Mouse (Mus musculus): ENCODE data around the gene Plb1. TPM values are rescaled to one million over a fixed set of nuclear protein-coding genes. Genes with fewer than 3 reads are reported as not detected.

Gene Plb1
- polyA plus RNA-seq, 1 experiment from 2014 or later, result 1.2 TPM

GRCm38 (mm10) chr5:32361441-32362235 is 129.1 kb downstream of the Plb1 start:
- Histone ChIP-seq H3K9me3 (ENCODE audit: control insufficient read depth, low read length) (no peaks in the 10 kb centered on the region), H3K27me3 (replicated peaks; ENCODE audit: control insufficient read depth, insufficient read depth, low read length) (no peaks in the 10 kb centered on the region), H3K9ac (ENCODE audit: low read length) (no peak overlapping the region), H3K27ac (ENCODE audit: low read depth) (no peak overlapping the region), H3K4me1 (replicated peaks; ENCODE audit: control insufficient read depth, insufficient read depth, low read length) (no peaks in the 10 kb centered on the region), H3K4me3 (ENCODE audit: low read depth, low read length) (no peak overlapping the region), H3K36me3 (ENCODE audit: control insufficient read depth, insufficient read depth, low read length) (no peaks in the 10 kb centered on the region), H3K4me2 (ENCODE audit: low read length) (no peak overlapping the region)
- WGBS, result 87% methylated on average over 3 of the region's 3 CpGs
- ATAC-seq (replicated peaks; ENCODE audit: low FRiP score, low TSS enrichment, low read depth), result no peak
- DNase-seq (ENCODE audit: low spot score), result no peak

- no peak overlapping the region for H3K9ac ChIP-seq (ENCODE audit: low read length)
- H3K4me1 ChIP-seq (replicated peaks; ENCODE audit: control insufficient read depth, insufficient read depth, low read length), result no peaks in the 10 kb centered on the region
- H3K4me2 ChIP-seq (ENCODE audit: low read length), result no peak overlapping the region
- no peaks in the 10 kb centered on the region for H3K27me3 ChIP-seq (replicated peaks; ENCODE audit: control insufficient read depth, insufficient read depth, low read length)
- H3K9me3 ChIP-seq (ENCODE audit: control insufficient read depth, low read length), result no peaks in the 10 kb centered on the region
- DNase-seq (ENCODE audit: low spot score) (no peak), ATAC-seq (replicated peaks; ENCODE audit: low FRiP score, low TSS enrichment, low read depth) (no peak)
- H3K27ac ChIP-seq (ENCODE audit: low read depth), result no peak overlapping the region
- WGBS, result 67% methylated on average over 1 of the region's 1 CpGs
- H3K36me3 ChIP-seq (ENCODE audit: control insufficient read depth, insufficient read depth, low read length), result no peaks in the 10 kb centered on the region
- no peak overlapping the region for H3K4me3 ChIP-seq (ENCODE audit: low read depth, low read length)
Measured at GRCm38 (mm10) chr5:32369391-32369790, 136.9 kb downstream of the Plb1 start.

- Histone ChIP-seq H3K9me3 (ENCODE audit: control insufficient read depth, low read length) (no peaks in the 10 kb centered on the region), H3K4me2 (ENCODE audit: low read length) (no peak overlapping the region), H3K27ac (ENCODE audit: low read depth) (no peak overlapping the region), H3K9ac (ENCODE audit: low read length) (no peak overlapping the region), H3K4me1 (replicated peaks; ENCODE audit: control insufficient read depth, insufficient read depth, low read length) (no peaks in the 10 kb centered on the region), H3K27me3 (replicated peaks; ENCODE audit: control insufficient read depth, insufficient read depth, low read length) (no peaks in the 10 kb centered on the region), H3K4me3 (ENCODE audit: low read depth, low read length) (no peak overlapping the region), H3K36me3 (ENCODE audit: control insufficient read depth, insufficient read depth, low read length) (no peaks in the 10 kb centered on the region)
- DNase-seq (ENCODE audit: low spot score), result no peak
- WGBS, result 92% methylated on average over 5 of the region's 5 CpGs
- no peak for ATAC-seq (replicated peaks; ENCODE audit: low FRiP score, low TSS enrichment, low read depth)
Measured at GRCm38 (mm10) chr5:32371239-32371638, 138.7 kb downstream of the Plb1 start.

- Histone ChIP-seq H3K4me3 (ENCODE audit: low read depth, low read length) (no peak overlapping the region), H3K27me3 (replicated peaks; ENCODE audit: control insufficient read depth, insufficient read depth, low read length) (no peaks in the 10 kb centered on the region), H3K4me1 (replicated peaks; ENCODE audit: control insufficient read depth, insufficient read depth, low read length) (0 out of 2 replicates have a peak, but pooled peaks cover 2% of the 10 kb centered on the region), H3K27ac (ENCODE audit: low read depth) (no peak overlapping the region), H3K4me2 (ENCODE audit: low read length) (no peak overlapping the region), H3K36me3 (ENCODE audit: control insufficient read depth, insufficient read depth, low read length) (no peaks in the 10 kb centered on the region), H3K9ac (ENCODE audit: low read length) (no peak overlapping the region), H3K9me3 (ENCODE audit: control insufficient read depth, low read length) (no peaks in the 10 kb centered on the region)
- whole genome bisulfite sequencing, result 33% methylated on average over 3 of the region's 3 CpGs
- DNase-seq (ENCODE audit: low spot score) (no peak), ATAC-seq (replicated peaks; ENCODE audit: low FRiP score, low TSS enrichment, low read depth) (no peak)
Measured at GRCm38 (mm10) chr5:32378546-32378945, 146.0 kb downstream of the Plb1 start.

GRCm38 (mm10) chr5:32388656-32389055 is 156.1 kb downstream of the Plb1 start:
- ATAC-seq (replicated peaks; ENCODE audit: low FRiP score, low TSS enrichment, low read depth) (no peak), DNase-seq (ENCODE audit: low spot score) (no peak)
- no peaks in the 10 kb centered on the region for H3K27me3 ChIP-seq (replicated peaks; ENCODE audit: control insufficient read depth, insufficient read depth, low read length)
- H3K4me2 ChIP-seq (ENCODE audit: low read length), result no peak overlapping the region
- H3K9ac ChIP-seq (ENCODE audit: low read length), result no peak overlapping the region
- H3K4me1 ChIP-seq (replicated peaks; ENCODE audit: control insufficient read depth, insufficient read depth, low read length), result no peaks in the 10 kb centered on the region; the same call in 1 of the 2 replicates
- H3K27ac ChIP-seq (ENCODE audit: low read depth), result peak overlapping the region; percentile 66
- no peaks in the 10 kb centered on the region for H3K36me3 ChIP-seq (ENCODE audit: control insufficient read depth, insufficient read depth, low read length)
- no peak overlapping the region for H3K4me3 ChIP-seq (ENCODE audit: low read depth, low read length)
- no peaks in the 10 kb centered on the region for H3K9me3 ChIP-seq (ENCODE audit: control insufficient read depth, low read length)

GRCm38 (mm10) chr5:32390295-32390694 is 157.8 kb downstream of the Plb1 start:
- no peak for ATAC-seq (replicated peaks; ENCODE audit: low FRiP score, low TSS enrichment, low read depth)
- WGBS, result 72% methylated on average over 5 of the region's 5 CpGs

GRCm38 (mm10) chr5:32392281-32392680 is 159.8 kb downstream of the Plb1 start:
- Histone ChIP-seq H3K4me3 (ENCODE audit: low read depth, low read length) (no peak overlapping the region), H3K27ac (ENCODE audit: low read depth) (no peak overlapping the region), H3K36me3 (ENCODE audit: control insufficient read depth, insufficient read depth, low read length) (no peaks in the 10 kb centered on the region), H3K4me2 (ENCODE audit: low read length) (no peak overlapping the region), H3K4me1 (replicated peaks; ENCODE audit: control insufficient read depth, insufficient read depth, low read length) (peaks cover 4% of the 10 kb centered on the region), H3K27me3 (replicated peaks; ENCODE audit: control insufficient read depth, insufficient read depth, low read length) (no peaks in the 10 kb centered on the region), H3K9ac (ENCODE audit: low read length) (no peak overlapping the region), H3K9me3 (ENCODE audit: control insufficient read depth, low read length) (no peaks in the 10 kb centered on the region)
- no peak for ATAC-seq (replicated peaks; ENCODE audit: low FRiP score, low TSS enrichment, low read depth)
- DNase-seq (ENCODE audit: low spot score), result no peak

More at GRCm38 (mm10) chr5:32390295-32390694, 157.8 kb downstream of the Plb1 start:
- Histone ChIP-seq H3K27ac (ENCODE audit: low read depth) (no peak overlapping the region), H3K4me3 (ENCODE audit: low read depth, low read length) (no peak overlapping the region), H3K9me3 (ENCODE audit: control insufficient read depth, low read length) (no peaks in the 10 kb centered on the region), H3K9ac (ENCODE audit: low read length) (no peak overlapping the region), H3K36me3 (ENCODE audit: control insufficient read depth, insufficient read depth, low read length) (no peaks in the 10 kb centered on the region), H3K4me2 (ENCODE audit: low read length) (no peak overlapping the region), H3K4me1 (replicated peaks; ENCODE audit: control insufficient read depth, insufficient read depth, low read length) (peaks cover 2% of the 10 kb centered on the region), H3K27me3 (replicated peaks; ENCODE audit: control insufficient read depth, insufficient read depth, low read length) (no peaks in the 10 kb centered on the region)
- no peak for DNase-seq (ENCODE audit: low spot score)

GRCm38 (mm10) chr5:32394586-32394985 is 162.1 kb downstream of the Plb1 start:
- H3K9me3 ChIP-seq (ENCODE audit: control insufficient read depth, low read length), result no peaks in the 10 kb centered on the region
- H3K36me3 ChIP-seq (ENCODE audit: control insufficient read depth, insufficient read depth, low read length), result no peaks in the 10 kb centered on the region
- ATAC-seq (replicated peaks; ENCODE audit: low FRiP score, low TSS enrichment, low read depth) (no peak), DNase-seq (ENCODE audit: low spot score) (no peak)
- no peak overlapping the region for H3K4me3 ChIP-seq (ENCODE audit: low read depth, low read length)
- H3K27ac ChIP-seq (ENCODE audit: low read depth), result no peak overlapping the region
- WGBS, result 76% methylated on average over 3 of the region's 3 CpGs
- H3K4me1 ChIP-seq (replicated peaks; ENCODE audit: control insufficient read depth, insufficient read depth, low read length), result peaks cover 15% of the 10 kb centered on the region
- no peak overlapping the region for H3K9ac ChIP-seq (ENCODE audit: low read length)
- H3K4me2 ChIP-seq (ENCODE audit: low read length), result no peak overlapping the region
- no peaks in the 10 kb centered on the region for H3K27me3 ChIP-seq (replicated peaks; ENCODE audit: control insufficient read depth, insufficient read depth, low read length)

Measured in intestine, embryonic 14.5 days (tissue).